Mouse (Mus musculus): ENCODE measurements around the gene Nr2c1.

Nr2c1 gene

DNA sequence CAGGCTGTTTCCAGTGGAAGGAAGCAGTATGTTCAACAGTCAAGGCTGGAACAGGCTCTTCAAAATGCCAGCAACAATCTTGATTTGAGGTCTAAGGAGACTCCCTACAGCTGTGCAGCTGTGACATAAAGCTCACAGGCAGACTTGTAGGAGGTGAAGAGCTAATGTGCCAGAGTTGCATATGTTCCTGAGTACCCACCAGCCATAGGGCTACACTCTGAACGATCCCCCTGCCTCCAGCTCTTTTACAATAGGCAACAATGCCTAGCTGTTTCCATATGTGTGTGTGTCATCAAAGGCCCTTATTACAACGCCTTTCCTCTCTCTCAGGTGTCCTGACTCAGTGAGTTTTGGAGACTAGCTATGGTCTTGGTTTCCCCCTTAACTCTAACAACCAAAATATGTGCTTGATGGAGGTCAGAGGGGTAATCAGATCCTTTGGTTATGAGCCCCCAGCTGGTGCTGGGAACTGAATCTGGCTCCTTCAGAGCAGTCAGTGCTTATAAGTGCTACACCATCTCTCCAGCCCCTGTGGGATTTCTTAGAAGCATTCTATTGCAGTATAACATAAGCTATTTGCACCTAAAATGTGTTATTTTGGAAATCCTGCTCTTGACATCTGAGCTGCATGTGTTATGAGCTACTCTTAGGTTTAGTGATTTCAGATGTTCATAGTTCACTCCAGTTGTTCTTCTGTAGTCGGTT, 7.4 kb upstream of the Nr2c1 start:
- no peak for DNase-seq

DNA sequence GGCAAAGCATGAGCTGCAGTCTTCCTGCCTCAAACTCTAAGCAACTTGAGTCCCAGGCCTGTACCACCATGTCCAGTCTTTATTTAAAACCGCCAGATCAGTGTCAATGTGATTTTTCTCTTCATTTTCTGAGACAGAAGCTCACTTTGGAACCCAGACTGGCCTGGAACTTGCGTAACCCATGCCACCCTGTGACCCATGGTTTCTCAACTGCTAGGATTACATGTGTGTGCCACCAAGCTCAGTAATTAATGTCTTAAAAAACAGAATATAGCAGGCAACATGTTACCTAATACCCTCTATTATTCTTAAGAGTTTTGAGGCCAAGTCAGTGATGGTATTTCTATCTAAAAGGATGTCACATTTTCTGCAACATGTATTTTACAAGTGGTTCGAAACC, 5.4 kb upstream of the Nr2c1 start:
- no peak for DNase-seq

DNA sequence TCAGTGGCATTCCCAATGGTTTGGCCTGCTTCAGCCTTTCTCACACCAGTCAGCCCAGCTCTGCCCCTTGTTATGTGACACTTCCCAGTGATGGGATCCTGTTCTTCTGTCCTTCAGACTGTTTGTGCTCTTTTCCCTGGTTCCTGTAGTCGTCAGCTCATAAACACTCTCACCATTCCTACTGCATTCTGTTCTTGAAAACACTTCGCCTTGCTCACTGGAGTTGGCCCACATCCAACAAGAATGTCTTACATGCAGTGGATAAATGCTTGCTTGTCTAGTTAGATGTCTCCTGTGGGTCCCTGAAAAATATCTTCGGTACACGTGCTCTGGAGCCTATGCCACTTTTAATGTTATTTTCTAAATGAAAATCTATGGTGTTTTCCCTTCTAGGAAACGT, 3.2 kb upstream of the Nr2c1 start:
- no peak for DNase-seq

DNA sequence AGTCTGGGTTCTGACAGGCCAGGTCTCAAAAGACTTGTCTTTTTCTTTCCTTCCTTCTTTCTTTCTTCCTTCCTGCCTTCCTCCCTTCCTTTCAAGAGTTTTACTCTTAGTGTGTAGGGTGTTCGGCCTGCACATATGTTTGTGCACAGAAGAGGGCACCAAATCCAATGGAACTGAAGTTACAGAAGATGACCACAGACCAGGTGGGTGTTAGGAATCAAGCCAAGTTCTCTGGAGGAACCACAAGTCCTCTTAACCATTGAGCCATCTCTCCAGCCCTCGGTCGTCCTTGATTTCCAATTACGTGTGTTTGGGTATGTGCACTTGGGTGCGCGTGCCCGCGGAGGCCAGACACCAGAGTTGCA, 450 bp upstream of the Nr2c1 start:
- no peak for DNase-seq

DNA sequence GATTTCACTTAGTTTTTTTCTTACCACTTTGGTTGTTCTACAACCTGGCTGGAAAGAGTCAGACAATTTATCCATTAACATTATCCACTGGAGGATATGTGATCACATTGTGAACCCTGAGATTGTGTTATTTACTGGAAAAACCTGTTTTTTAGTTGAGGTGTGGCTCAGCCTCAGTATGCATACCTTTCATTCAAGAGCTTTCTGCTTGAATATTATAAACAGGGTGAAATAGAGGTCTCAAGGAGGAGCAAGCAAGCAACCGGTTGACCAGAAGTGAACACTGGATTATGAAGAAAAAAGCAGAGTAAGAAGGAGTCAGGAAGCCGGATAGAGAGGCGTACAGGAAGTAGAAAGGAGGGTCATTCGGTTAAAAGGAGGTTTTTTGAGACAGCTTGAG, 3.7 kb downstream of the Nr2c1 start:
- no peak for DNase-seq

DNA sequence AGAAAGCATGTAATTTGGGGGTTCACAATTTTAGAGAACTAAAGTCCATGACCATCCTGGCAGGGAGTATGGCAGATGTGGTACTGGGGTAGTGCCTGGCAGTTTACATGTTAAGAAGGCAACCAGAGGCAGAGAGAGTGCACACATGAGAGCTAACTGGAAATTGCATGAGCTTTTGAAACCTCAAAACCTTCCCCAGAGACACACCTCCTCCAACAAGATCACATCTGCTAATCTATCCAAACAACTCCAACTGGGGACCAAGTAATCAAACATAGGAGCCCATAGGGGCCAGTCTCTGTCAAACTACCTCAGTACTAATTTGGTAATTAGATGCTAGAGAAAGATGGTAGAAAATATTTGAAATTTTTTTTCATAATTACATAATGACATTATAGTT, 6.0 kb downstream of the Nr2c1 start:
- DNase-seq, result no peak

DNA sequence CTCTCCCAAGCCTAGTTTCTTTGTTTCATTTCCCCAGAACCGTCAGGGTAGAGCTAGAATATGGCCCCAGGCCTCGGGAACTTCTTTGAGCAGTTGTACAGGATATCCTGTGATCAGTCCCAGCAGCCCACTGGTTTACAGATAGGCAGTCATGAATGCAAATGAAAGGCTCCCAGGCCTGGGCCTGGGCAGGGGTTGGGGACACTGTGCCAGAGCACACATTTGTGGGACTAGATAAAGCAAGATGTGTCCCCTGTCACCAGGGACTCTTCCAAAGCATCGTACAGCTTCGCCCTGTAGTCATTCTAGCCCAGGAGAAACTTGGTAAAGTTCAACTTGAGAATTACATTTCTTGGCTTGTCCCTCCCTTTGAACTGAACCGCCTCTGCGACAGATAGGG, 11.1 kb downstream of the Nr2c1 start:
- no peak for DNase-seq

DNA sequence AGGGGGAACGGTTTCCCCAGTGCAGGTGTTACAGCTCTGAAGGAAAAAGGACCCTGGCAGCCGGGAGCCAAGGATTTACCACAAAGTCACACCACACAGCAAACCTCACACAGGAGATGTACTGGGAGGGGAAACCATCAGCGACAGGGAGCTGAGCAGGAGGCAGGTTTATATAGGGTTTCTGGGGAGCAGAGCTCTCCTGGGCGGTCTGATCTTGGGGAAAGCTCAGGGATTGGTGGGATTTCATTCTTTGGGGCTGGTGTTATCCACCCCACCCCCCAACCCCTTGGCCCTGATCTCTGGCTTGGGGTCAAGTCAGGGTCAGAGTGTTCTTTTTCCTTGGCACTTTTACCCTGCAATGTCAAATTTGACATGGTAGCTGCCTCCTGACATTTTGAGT, 11.6 kb downstream of the Nr2c1 start:
- no peak for DNase-seq

DNA sequence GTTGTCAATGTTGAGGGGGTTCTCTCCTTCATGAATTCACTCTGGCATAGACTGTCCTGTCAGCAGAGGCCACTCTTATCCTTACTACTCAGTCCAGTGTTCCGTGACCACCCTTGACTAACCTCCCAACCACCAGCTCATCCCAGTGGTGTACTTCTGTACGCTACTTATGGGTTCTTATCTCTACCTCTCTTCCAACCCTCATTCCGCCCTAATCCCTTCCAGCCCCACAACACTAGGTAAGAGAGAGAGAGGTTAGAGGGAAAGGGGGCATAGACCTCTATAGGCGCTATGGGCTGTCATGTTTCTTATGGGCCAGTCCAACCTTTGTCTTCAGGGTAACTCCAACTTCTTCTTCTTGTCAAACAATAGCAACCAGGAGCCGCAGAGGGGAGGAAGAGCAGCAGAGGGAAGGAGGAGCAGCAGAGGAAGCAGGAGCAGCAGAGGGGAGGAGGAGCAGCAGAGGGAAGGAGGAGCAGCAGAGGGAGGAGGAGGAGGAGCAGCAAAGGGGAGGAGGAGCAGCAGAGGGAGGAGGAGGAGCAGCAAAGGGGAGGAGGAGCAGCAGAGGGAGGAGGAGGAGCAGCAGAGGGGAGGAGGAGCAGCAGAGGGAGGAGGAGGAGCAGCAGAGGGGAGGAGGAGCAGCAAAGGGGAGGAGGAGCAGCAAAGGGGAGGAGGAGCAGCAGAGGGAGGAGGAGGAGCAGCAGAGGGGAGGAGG, 13.4 kb downstream of the Nr2c1 start:
- DNase-seq, result no peak

DNA sequence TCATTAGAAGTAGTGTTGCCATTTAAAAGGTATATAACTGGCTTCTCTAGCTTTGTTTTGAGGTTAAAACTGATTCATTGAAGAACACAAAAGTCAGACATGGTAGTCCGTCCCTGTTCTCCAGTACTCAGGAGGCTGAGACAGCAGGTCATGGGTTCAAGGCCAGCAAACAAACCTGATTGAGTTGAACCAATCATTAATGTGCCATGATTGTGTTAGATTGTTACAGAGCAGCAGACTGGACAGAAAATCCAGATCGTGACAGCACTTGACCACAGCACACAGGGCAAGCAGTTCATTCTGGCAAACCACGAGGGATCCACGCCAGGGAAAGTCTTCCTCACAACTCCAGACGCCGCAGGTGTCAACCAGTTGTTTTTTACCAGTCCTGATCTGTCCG, 14.2 kb downstream of the Nr2c1 start:
- no peak for DNase-seq

DNA sequence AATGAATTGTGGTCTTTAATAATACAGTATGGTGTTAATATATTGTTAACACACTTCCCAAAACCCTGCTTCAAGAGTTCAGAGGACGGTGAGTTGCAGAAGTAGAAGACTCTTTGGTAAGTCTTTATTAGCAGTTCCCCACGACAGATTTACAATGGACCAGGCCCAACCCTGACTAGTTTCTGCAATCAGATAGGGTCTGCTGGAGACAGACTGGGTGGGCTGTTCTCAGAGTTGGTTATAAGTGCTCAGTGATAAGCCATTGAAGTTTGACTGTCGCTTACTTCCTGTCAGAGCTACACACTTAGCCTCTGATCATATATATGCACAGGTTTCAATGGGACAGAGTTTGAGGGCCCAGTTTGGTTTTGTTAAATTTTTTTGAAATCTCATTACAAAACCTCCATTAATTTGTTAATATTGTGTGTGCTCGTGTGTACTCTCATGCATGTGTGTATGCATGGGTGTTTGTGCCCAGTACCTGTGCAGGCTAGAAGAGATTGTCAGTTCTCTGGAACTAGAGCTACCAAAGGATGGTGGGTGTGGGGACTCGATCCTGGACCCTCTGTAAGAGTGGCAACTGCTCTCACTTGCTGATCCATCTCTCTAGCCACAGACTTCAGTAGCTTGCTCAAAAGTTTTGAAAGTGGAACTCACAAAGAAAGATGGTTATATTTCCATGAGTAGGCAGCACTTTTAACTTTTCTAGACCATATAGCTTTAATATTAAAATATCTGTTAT, 16.5 kb downstream of the Nr2c1 start:
- no peak for DNase-seq

DNA sequence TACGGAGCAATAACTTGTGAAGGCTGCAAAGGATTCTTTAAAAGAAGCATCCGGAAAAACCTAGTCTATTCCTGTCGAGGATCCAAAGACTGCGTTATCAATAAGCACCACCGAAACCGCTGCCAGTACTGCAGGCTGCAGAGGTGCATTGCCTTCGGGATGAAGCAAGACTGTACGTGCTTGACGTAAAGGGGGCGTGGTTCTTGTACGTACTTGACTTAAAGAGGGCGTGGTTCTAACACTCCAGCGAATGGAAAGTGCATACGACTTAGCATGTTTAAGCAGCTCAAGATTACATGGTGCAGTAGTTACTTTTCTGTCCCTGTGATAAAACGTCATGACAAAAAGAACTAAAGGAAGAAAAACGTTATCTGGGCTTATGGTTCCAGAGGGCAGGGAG, 17.6 kb downstream of the Nr2c1 start:
- no peak for DNase-seq

DNA sequence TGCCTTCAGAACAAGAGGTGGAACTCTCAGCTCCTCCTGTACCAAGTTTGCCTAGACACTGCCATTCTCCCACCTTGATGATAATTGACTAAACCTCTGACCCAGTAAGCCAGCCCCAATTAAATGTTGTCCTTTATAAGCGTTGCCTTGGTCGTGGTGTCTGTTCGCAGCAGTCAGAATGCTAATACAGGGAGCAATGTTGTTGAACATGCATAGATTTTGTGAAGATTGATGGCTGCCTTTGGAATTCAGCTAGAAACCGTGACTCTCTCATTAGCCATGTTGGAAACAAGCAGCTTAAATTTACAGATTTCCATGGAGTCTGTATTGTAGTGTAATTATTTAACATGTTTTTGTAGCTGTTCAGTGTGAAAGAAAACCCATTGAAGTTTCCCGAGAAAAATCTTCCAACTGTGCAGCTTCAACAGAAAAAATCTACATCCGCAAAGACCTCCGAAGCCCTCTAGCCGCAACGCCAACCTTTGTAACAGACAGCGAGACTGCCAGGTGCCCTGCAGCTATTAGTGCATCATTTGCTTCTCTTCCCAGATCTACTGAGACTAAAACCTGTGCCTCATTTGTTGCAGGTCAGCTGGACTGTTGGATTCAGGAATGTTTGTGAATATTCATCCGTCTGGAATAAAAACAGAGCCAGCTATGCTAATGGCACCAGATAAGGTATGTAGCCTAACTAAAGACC, 19.4 kb downstream of the Nr2c1 start:
- no peak for DNase-seq

DNA sequence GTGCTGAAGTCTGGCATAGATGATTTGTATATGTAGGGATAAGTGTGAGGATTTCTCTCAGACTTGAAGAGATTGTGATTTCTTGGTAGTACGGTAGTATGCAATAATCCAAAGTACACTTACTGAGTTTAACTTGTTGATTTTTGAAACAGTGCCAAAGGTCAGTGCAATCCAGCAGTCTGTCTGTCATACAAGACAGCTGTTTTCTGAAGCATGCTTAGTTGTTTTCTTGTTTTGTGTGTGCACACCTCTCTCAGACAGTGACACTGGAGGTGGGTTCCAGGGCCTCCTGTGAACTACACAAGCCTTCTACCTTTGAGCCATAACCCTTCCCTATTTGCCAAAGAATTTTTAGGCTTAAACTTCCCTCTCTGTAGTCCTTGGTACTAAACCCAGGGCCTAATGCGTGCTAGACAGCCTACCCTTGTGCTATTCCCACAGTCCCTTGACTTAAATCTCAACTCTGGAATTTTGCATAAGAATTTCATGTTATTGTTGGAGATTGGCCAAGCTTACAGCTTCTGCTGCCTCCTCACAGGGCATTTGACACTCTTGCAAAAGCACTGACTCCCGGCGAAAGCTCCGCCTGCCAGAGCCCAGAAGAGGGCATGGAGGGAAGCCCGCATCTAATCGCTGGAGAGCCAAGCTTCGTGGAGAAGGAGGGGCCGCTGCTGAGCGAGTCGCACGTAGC, 23.8 kb downstream of the Nr2c1 start:
- no peak for DNase-seq

DNA sequence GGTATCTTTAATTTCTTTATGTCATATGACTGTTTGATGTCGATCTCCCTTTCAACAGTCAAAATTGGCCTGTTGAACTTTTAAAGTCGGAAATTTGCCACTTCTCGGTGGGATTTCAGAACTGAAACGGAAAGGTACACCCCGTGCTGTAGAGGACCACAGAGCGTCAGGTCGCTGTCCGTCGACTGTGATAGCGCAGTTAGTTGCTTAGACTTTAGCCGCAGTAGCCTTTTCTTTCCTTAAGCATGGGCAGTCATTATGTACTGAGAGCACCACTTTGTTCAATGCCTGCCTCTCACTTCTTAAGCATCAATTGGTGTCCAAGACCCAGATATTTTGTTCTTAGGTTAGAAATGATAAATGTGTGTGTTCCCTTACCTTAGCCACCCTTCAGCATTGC, 24.3 kb downstream of the Nr2c1 start:
- no peak for DNase-seq

DNA sequence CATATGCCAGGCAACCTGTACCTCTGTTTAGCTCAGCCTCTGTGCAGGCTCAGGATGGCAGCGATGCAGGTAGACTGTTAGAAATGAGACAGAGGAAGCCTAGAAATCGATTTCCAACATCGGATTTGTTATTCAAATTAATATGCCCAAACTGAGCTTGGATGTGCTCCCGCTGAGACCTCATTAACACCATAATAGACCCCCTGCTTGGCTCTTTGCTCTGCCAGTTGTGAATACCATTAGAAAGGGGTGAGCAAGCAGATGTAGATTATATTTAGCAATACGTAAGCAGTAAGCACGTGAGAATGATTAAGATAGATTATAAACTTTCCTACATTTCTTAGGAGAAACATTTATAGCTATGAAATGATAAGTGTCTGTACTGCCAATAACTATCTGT, 24.9 kb downstream of the Nr2c1 start:
- DNase-seq, result no peak

DNA sequence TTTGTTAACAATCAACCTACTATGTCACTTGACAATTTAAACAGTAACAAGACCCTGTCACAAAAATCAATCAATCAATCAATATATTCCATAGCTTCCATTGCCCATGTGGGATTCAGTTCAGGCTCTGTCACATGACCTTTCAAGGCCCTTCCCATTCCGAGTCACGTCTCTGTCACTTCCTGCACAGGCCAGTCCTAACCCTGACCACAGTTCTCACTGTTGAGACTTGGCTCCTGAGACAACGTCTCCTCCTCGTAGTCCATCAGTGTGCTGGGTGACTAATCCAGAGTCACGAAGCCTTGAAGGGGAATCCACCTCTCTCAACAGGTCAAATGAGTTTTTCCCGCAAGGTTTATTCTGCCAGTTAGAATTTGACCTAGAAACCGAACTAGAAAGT, 26.8 kb downstream of the Nr2c1 start:
- no peak for DNase-seq

DNA sequence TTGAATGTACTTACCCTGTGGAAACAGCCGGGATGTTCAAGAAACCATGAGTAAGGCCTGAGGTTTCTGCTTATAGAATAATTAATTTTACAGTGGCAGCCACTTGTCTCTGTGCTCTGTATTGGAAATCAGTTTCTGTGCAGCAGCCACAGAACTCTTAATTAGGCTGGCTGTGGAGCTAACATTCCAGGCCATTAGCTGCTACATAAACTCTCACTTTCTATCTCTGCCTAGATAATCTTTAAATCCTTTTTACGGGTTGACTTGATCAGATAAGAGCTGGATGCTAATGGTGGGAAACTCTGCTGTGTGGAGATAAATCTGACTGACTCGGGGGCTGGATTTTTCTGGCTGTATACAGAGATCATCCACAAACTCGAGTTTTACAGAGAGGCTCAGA, 35.4 kb downstream of the Nr2c1 start:
- no peak for DNase-seq

DNA sequence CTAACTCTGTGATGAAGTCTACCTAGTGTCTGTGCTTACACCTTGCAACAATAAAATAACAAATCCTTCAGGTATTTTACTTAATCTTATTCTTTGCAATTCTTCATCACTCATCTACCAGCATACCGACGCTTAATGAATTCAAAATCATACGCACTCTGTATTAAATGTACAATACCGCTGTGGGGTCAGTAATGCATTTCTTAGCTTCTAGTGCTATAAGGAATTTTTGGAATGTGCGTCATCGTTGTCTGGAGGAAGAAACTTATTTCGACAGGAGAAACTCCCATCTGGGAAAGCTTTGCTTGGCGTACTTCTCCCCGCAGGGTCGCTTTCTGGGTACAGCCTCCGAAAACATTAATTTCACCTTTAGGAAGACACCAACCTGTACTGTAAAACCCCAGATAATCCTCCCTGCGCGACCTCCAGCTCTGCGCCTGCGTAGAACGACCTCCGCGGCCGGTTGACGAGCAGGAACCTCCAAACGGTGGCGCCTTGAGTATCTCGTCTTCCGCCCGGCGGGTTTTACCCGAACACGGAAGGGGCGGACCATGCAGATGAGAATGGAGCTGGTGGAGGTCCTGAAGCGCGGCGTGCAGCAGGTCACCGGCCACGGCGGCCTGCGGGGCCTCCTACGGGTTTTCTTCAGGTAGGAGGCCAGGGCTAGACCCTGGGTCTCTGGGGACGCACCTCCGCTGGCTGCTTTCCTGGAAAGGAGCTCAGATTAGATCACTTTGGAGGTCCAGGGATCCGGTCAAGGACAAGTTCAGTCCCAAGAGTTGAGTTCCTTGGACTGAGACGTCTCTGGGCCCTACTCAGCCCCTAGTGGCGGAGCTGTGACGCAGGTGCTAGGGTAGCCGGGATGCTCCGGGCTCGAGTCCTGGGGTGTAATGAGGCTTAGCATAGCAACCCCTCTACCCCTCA, 50.9 kb downstream of the Nr2c1 start, which contains the start of gene Ndufa12:
Gene Ndufa12, plus strand, starts transcription at position 239 of the 924 bp plus-strand sequence.
- DNase-seq, result peak; percentile 93

DNA sequence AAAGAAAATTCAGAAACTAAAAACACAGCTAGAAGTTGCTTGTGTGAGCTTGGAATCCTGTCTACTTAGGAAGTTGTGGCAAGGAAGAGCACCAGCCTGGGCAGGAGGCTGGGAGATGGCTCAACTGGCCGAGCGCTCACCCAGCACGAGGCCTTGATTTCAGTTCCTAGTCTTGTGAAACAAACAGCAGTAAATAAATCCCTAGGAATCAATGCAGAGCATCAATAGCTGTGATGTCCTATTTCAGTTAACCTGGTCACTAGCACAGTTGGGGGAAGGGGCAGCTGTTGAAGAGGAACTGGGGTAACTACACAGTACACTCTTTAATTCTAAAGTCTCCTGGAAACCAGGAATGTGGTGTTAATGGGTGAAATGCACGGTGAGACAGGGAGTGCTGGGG, 57.1 kb downstream of the Nr2c1 start:
- DNase-seq, result no peak

DNA sequence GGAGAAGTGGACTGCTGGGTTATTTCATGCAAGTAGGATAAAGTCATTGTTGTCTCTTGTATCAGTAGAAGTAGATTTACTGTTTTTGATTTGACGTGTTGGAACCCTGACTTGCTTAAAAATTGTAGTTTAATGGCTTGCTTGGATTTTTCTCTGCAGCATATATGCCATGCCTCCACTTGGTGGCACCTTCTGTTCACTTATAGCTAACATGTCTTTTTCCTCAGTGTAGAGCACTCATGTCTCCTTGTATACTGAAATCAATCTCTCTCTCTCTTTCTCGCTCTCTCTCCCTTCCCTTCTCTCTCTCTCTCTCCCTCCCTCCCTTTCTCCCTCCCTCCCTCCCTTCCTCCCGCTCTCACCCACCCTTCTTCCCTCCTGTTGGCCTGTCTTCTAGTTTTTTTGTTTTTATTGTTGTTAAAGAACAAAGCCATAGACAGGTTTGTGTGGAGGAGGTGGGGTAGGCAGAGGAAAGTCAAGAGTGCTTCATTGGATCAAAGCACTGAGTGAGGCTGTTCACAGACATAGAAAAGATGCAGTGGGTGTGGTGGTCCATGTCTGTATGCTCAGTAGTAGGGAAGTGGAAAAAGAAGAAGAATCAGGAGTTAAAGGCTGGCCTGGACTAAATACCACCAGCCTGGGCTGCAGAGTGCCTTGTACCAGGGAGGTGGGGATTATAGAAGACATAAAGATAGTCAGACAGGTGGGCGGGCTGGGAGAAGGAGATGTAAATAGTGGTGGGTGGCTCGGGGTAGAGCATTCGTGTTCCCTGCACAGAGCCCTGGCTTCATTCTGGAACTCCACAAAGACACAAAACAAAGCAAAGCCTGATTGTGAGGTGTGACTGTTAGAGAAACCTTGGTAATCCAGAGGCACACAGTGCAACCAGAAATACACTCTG, 63.1 kb downstream of the Nr2c1 start:
- no peak for DNase-seq

All from layer of hippocampus, adult 9-11 months (tissue).